In genomic region chr12:9655794-9656193, GRCm38 (mm10) we compare ENCODE assay signal across 13 mouse cellular contexts.
"Had no signal": no experiment of that assay in that cellular context is flagged by ENCODE, and none has a peak within 500 bp of the region (broad histone marks: within the 10 kb centered on the region; RNA-seq: fewer than 3 reads in every experiment).

No protein-coding gene starts in this region.

- H3K9me3 ChIP-seq: limb, embryonic 13.5 days; midbrain, embryonic 13.5 days; stomach, embryonic 15.5 days had no signal

- H3K9ac ChIP-seq: limb, embryonic 13.5 days; liver, embryonic 14.5 days; midbrain, embryonic 13.5 days; stomach, embryonic 15.5 days had no signal

- DNase-seq: kidney, adult 8-10 months; kidney, postnatal 36 days; left cerebral cortex, postnatal 4 days; lung, adult 18-20 months; right cerebral cortex, postnatal 14 days; thymus, adult 2 months; thymus, postnatal 25 days had no signal

- H3K36me3 ChIP-seq: limb, embryonic 13.5 days; midbrain, embryonic 13.5 days; stomach, embryonic 15.5 days had no signal

- ATAC-seq: midbrain, embryonic 13.5 days had no signal

- H3K4me3 ChIP-seq: layer of hippocampus, adult 2 months; limb, embryonic 13.5 days; midbrain, embryonic 13.5 days; stomach, embryonic 15.5 days had no signal

- H3K4me2 ChIP-seq: limb, embryonic 13.5 days; midbrain, embryonic 13.5 days; stomach, embryonic 15.5 days had no signal

- H3K4me1 ChIP-seq: midbrain, embryonic 13.5 days; stomach, embryonic 15.5 days had no signal

- H3K27ac ChIP-seq: kidney, postnatal 0 days; layer of hippocampus, adult 2 months; limb, embryonic 13.5 days; liver, embryonic 14.5 days; midbrain, embryonic 13.5 days had no signal

- H3K27me3 ChIP-seq: limb, embryonic 13.5 days; midbrain, embryonic 13.5 days; stomach, embryonic 15.5 days had no signal
